Mouse (Mus musculus): ENCODE results near the gene Evc2.

The Evc2 gene

DNA sequence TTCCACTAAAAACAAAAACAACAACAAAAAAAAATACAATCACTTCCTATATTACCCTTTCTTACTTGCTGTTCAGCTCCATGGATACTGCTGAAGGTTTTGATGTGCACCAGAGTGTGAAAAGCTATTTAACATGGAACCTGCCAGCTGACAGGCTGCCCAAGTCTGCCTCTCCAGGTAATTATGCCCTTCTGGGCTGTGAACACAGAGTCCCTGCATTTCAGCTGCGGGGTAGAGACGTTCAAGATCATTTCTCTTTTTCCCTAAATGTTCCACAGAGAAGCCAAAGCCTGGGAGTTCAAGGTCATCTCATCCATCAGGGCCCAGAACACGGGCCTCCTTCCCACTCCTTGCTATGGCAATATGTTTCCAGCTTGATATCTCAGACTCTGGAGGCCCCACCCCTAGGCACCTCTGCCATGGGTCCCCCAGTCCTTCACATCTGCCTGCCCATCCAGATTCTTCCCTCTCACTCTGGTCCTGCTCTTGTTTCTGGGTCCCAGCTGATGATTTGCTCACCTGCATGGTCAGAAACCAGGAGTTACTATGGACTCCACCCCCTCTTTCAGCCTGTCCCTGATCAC is 133.8 kb downstream of the Evc2 start:
- DNase-seq (ENCODE audit: low read depth, low spot score), result no peak
